Mouse (Mus musculus): ENCODE data around the gene Uggt1. TPM values are rescaled to one million over a fixed set of nuclear protein-coding genes. Genes with fewer than 3 reads are reported as not detected.

Gene Uggt1
- polyA plus RNA-seq, 1 experiment = 77.5 TPM

GRCm38 (mm10) chr1:36180038-36180437, 64.5 kb downstream of the Uggt1 start:
- Histone ChIP-seq H3K36me3 (ENCODE audit: control insufficient read depth, insufficient read depth, low read length, poor library complexity, severe bottlenecking) (peaks cover 38% of the 10 kb centered on the region), H3K9ac (ENCODE audit: low read depth, poor library complexity, severe bottlenecking) (no peak overlapping the region), H3K27ac (ENCODE audit: insufficient read depth, low read length) (no peak overlapping the region), H3K9me3 (replicated peaks; ENCODE audit: control insufficient read depth, insufficient read depth, low read length, poor library complexity, severe bottlenecking) (no peaks in the 10 kb centered on the region), H3K4me1 (ENCODE audit: control insufficient read depth, insufficient read depth, low read length) (no peaks in the 10 kb centered on the region), H3K4me3 (ENCODE audit: low read depth, low read length) (no peak overlapping the region), H3K27me3 (ENCODE audit: control insufficient read depth, insufficient read depth, low read length, poor library complexity, severe bottlenecking) (no peaks in the 10 kb centered on the region)
- TF ChIP-seq POLR2A (IDR thresholded peaks at IDR 0.05; ENCODE audit: insufficient read depth, low read length) (no peak), EP300 (IDR thresholded peaks at IDR 0.05; ENCODE audit: insufficient read depth, low read depth, low read length) (no peak), CTCF (IDR thresholded peaks at IDR 0.05; ENCODE audit: low read depth, low read length) (no peak)

- H3K9me3 ChIP-seq (replicated peaks; ENCODE audit: control insufficient read depth, insufficient read depth, low read length, poor library complexity, severe bottlenecking) = no peaks in the 10 kb centered on the region
- no peak overlapping the region for H3K9ac ChIP-seq (ENCODE audit: low read depth, poor library complexity, severe bottlenecking)
- no peaks in the 10 kb centered on the region for H3K4me1 ChIP-seq (ENCODE audit: control insufficient read depth, insufficient read depth, low read length)
- no peak overlapping the region for H3K4me3 ChIP-seq (ENCODE audit: low read depth, low read length)
- no peak for TF ChIP-seq EP300 (IDR thresholded peaks at IDR 0.05; ENCODE audit: insufficient read depth, low read depth, low read length)
- TF ChIP-seq POLR2A (IDR thresholded peaks at IDR 0.05; ENCODE audit: insufficient read depth, low read length) = no peak
- no peak for TF ChIP-seq CTCF (IDR thresholded peaks at IDR 0.05; ENCODE audit: low read depth, low read length)
- H3K27ac ChIP-seq (ENCODE audit: insufficient read depth, low read length) = no peak overlapping the region
- H3K36me3 ChIP-seq (ENCODE audit: control insufficient read depth, insufficient read depth, low read length, poor library complexity, severe bottlenecking) = peaks cover 21% of the 10 kb centered on the region
- H3K27me3 ChIP-seq (ENCODE audit: control insufficient read depth, insufficient read depth, low read length, poor library complexity, severe bottlenecking) = no peaks in the 10 kb centered on the region
Measured at GRCm38 (mm10) chr1:36173461-36173860, 71.1 kb downstream of the Uggt1 start.

- Histone ChIP-seq H3K9me3 (replicated peaks; ENCODE audit: control insufficient read depth, insufficient read depth, low read length, poor library complexity, severe bottlenecking) (no peaks in the 10 kb centered on the region), H3K27me3 (ENCODE audit: control insufficient read depth, insufficient read depth, low read length, poor library complexity, severe bottlenecking) (no peaks in the 10 kb centered on the region), H3K27ac (ENCODE audit: insufficient read depth, low read length) (no peak overlapping the region), H3K4me1 (ENCODE audit: control insufficient read depth, insufficient read depth, low read length) (no peaks in the 10 kb centered on the region), H3K4me3 (ENCODE audit: low read depth, low read length) (no peak overlapping the region), H3K9ac (ENCODE audit: low read depth, poor library complexity, severe bottlenecking) (no peak overlapping the region), H3K36me3 (ENCODE audit: control insufficient read depth, insufficient read depth, low read length, poor library complexity, severe bottlenecking) (peaks cover 21% of the 10 kb centered on the region)
- TF ChIP-seq CTCF (IDR thresholded peaks at IDR 0.05; ENCODE audit: low read depth, low read length) = no peak
- no peak for TF ChIP-seq EP300 (IDR thresholded peaks at IDR 0.05; ENCODE audit: insufficient read depth, low read depth, low read length)
- TF ChIP-seq POLR2A (IDR thresholded peaks at IDR 0.05; ENCODE audit: insufficient read depth, low read length) = no peak
Measured at GRCm38 (mm10) chr1:36172941-36173340, 71.6 kb downstream of the Uggt1 start.

GRCm38 (mm10) chr1:36162687-36163086, 81.8 kb downstream of the Uggt1 start:
- Histone ChIP-seq H3K27me3 (ENCODE audit: control insufficient read depth, insufficient read depth, low read length, poor library complexity, severe bottlenecking) (no peaks in the 10 kb centered on the region), H3K36me3 (ENCODE audit: control insufficient read depth, insufficient read depth, low read length, poor library complexity, severe bottlenecking) (peaks cover 35% of the 10 kb centered on the region), H3K9ac (ENCODE audit: low read depth, poor library complexity, severe bottlenecking) (no peak overlapping the region), H3K9me3 (replicated peaks; ENCODE audit: control insufficient read depth, insufficient read depth, low read length, poor library complexity, severe bottlenecking) (no peaks in the 10 kb centered on the region), H3K4me3 (ENCODE audit: low read depth, low read length) (no peak overlapping the region), H3K4me1 (ENCODE audit: control insufficient read depth, insufficient read depth, low read length) (no peaks in the 10 kb centered on the region), H3K27ac (ENCODE audit: insufficient read depth, low read length) (no peak overlapping the region)
- TF ChIP-seq POLR2A (IDR thresholded peaks at IDR 0.05; ENCODE audit: insufficient read depth, low read length) (no peak), CTCF (IDR thresholded peaks at IDR 0.05; ENCODE audit: low read depth, low read length) (no peak), EP300 (IDR thresholded peaks at IDR 0.05; ENCODE audit: insufficient read depth, low read depth, low read length) (no peak)

- peaks cover 42% of the 10 kb centered on the region for H3K36me3 ChIP-seq (ENCODE audit: control insufficient read depth, insufficient read depth, low read length, poor library complexity, severe bottlenecking)
Measured at GRCm38 (mm10) chr1:36161208-36161607, 83.3 kb downstream of the Uggt1 start.

GRCm38 (mm10) chr1:36160246-36160645, 84.3 kb downstream of the Uggt1 start:
- Histone ChIP-seq H3K9me3 (replicated peaks; ENCODE audit: control insufficient read depth, insufficient read depth, low read length, poor library complexity, severe bottlenecking) (no peaks in the 10 kb centered on the region), H3K27me3 (ENCODE audit: control insufficient read depth, insufficient read depth, low read length, poor library complexity, severe bottlenecking) (no peaks in the 10 kb centered on the region), H3K4me3 (ENCODE audit: low read depth, low read length) (no peak overlapping the region), H3K27ac (ENCODE audit: insufficient read depth, low read length) (no peak overlapping the region), H3K4me1 (ENCODE audit: control insufficient read depth, insufficient read depth, low read length) (no peaks in the 10 kb centered on the region), H3K36me3 (ENCODE audit: control insufficient read depth, insufficient read depth, low read length, poor library complexity, severe bottlenecking) (peaks cover 43% of the 10 kb centered on the region), H3K9ac (ENCODE audit: low read depth, poor library complexity, severe bottlenecking) (no peak overlapping the region)
- no peak for TF ChIP-seq CTCF (IDR thresholded peaks at IDR 0.05; ENCODE audit: low read depth, low read length)
- no peak for TF ChIP-seq EP300 (IDR thresholded peaks at IDR 0.05; ENCODE audit: insufficient read depth, low read depth, low read length)
- no peak for TF ChIP-seq POLR2A (IDR thresholded peaks at IDR 0.05; ENCODE audit: insufficient read depth, low read length)

More at GRCm38 (mm10) chr1:36161208-36161607, 83.3 kb downstream of the Uggt1 start:
- TF ChIP-seq EP300 (IDR thresholded peaks at IDR 0.05; ENCODE audit: insufficient read depth, low read depth, low read length) (no peak), CTCF (IDR thresholded peaks at IDR 0.05; ENCODE audit: low read depth, low read length) (no peak), POLR2A (IDR thresholded peaks at IDR 0.05; ENCODE audit: insufficient read depth, low read length) (no peak)
- no peak overlapping the region for H3K27ac ChIP-seq (ENCODE audit: insufficient read depth, low read length)
- H3K9ac ChIP-seq (ENCODE audit: low read depth, poor library complexity, severe bottlenecking) = no peak overlapping the region
- H3K27me3 ChIP-seq (ENCODE audit: control insufficient read depth, insufficient read depth, low read length, poor library complexity, severe bottlenecking) = no peaks in the 10 kb centered on the region
- H3K4me1 ChIP-seq (ENCODE audit: control insufficient read depth, insufficient read depth, low read length) = no peaks in the 10 kb centered on the region
- no peaks in the 10 kb centered on the region for H3K9me3 ChIP-seq (replicated peaks; ENCODE audit: control insufficient read depth, insufficient read depth, low read length, poor library complexity, severe bottlenecking)
- no peak overlapping the region for H3K4me3 ChIP-seq (ENCODE audit: low read depth, low read length)
